Mouse (Mus musculus) forebrain, postnatal 0 days (tissue): ENCODE measurements at regions not wholly inside any gene's neighbourhood (a gene's known extent, or its start where the extent isn't known, plus 50 kb on each side); places are given as distances from the start of the nearest gene placed in this dataset.

Experiments used
- ATAC-seq: fragments of 200-750 bp; cut with Nextera tagmentation; 2 replicates; pipeline ENCODE4 v1.8.0; 2017; ENCODE audit warnings: mild to moderate bottlenecking, moderate library complexity
- DNase-seq: peaks from one replicate; pipeline ENCODE4 v3.0.0-alpha.2; 2015
- H3K27ac ChIP-seq: fragments of 300-500 bp; sonication (generic); 2 replicates; pipeline ENCODE4 v1.5.1; 2014; ENCODE audit warnings: low read depth, mild to moderate bottlenecking, antibody characterized with exemption, low read length, moderate library complexity, mixed read lengths
- H3K27me3 ChIP-seq: fragments of 300-500 bp; sonication (generic); 2 replicates; pipeline ENCODE4 v1.6.1; 2014; ENCODE audit warnings: mild to moderate bottlenecking, low read length, mixed read lengths; ENCODE audit not compliant: insufficient read depth
- H3K36me3 ChIP-seq: fragments of 300-500 bp; sonication (generic); 2 replicates; pipeline ENCODE4 v1.6.1; 2014; ENCODE audit warnings: mild to moderate bottlenecking, moderate library complexity; ENCODE audit not compliant: insufficient read depth
- H3K4me1 ChIP-seq: fragments of 300-500 bp; sonication (generic); 2 replicates; pipeline ENCODE4 v1.6.1; 2014; ENCODE audit warnings: antibody characterized with exemption; ENCODE audit not compliant: insufficient read depth
- H3K4me2 ChIP-seq: fragments of 300-500 bp; sonication (generic); 2 replicates; pipeline ENCODE4 v1.6.1; 2014; ENCODE audit warnings: low read depth, mild to moderate bottlenecking, moderate library complexity
- H3K4me3 ChIP-seq: fragments of 300-500 bp; sonication (generic); 2 replicates; pipeline ENCODE4 v1.5.1; 2014; ENCODE audit warnings: low read depth, low read length, mixed read lengths
- H3K9ac ChIP-seq: fragments of 300-500 bp; sonication (generic); 2 replicates; pipeline ENCODE4 v1.6.1; 2014; ENCODE audit warnings: mild to moderate bottlenecking
- H3K9me3 ChIP-seq: fragments of 300-500 bp; sonication (generic); 2 replicates; pipeline ENCODE4 v1.6.1; 2016; ENCODE audit warnings: low read length
- CTCF ChIP-seq: sonication (generic); IDR thresholded peaks from 2 replicates; pipeline ENCODE4 v1.5.1; 2016; ENCODE audit warnings: antibody characterized with exemption, control low read depth, low read depth
- WGBS: fragments of 180-500 bp; shearing (Covaris S2); extraction: QIAGEN DNeasy Blood & Tissue Kit; methylation state at CpG from one replicate; pipeline ENCODE4 v1.1.7; 2014; 5-methylcytosine and 5-hydroxymethylcytosine counted together

DNA sequence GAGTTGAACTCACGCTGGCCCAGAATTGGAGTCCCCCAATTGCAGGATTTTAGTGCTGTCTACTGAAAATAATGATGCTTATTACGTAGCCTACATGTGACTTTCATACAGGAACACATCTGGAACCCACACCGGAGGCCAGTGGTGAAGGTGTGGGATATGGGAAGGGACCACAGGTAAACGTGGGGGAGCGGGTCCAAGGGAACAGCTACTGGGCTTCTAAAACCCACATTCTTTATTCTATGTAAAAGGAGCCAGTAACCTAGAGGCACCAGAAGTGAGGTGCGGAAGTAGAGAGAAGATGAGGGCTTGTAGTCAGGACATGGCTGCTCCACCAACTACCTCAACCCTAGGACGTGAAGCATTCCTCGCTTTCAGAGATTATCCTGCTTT lies 76.9 kb upstream of the Map1b start:
- Histone ChIP-seq H3K9ac (no peak overlapping the region), H3K27ac (no peak overlapping the region)

DNA sequence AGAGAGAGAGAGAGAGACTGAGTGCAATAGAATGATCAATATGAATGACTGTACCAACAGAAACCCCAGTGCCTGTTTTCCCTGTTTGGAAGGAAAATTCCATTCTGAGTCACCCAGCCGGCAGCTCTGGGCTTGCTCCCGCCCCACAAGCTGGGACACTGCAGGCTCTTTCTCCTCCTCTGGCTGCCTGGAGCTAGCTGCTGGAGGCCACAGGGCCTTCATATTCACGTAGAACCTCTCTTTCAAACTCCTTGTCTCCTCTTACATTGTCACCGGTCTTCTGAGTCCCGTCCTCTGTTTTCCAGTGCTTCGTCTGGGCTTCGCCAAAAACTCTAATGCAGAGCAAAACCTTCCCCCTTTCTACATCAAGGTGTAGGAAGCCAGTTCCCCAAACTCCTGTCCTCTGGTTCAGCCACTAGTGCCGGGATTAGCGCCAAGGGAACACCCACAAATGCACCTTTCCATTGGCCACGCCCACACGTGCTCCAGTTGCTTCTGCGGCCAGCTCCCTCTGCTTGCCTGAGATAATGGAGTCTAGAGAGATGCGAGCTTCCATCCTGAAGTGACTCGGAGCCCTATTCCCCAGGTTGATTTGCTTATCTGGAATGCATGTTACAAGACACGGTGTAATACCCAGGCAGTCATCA lies 76.4 kb upstream of the Map1b start:
- TF ChIP-seq CTCF = no peak
- Histone ChIP-seq H3K27me3 (no peaks in the 10 kb centered on the region), H3K36me3 (no peaks in the 10 kb centered on the region), H3K4me1 (peaks cover 12% of the 10 kb centered on the region; the same call in 1 of the 2 replicates), H3K27ac (no peak overlapping the region), H3K4me3 (no peak overlapping the region), H3K4me2 (no peak overlapping the region), H3K9ac (no peak overlapping the region), H3K9me3 (no peaks in the 10 kb centered on the region)
- ATAC-seq (0 out of 2 replicates have a peak, but pooled peaks have one; percentile 23), DNase-seq (no peak)
- 15% methylated on average over 15 of the region's 15 CpGs for whole genome bisulfite sequencing

More for the DNA sequence above, 76.9 kb upstream of the Map1b start:
- Histone ChIP-seq H3K27me3 (no peaks in the 10 kb centered on the region), H3K36me3 (no peaks in the 10 kb centered on the region), H3K4me1 (peaks cover 12% of the 10 kb centered on the region; the same call in 1 of the 2 replicates), H3K9me3 (no peaks in the 10 kb centered on the region), H3K4me3 (no peak overlapping the region), H3K4me2 (no peak overlapping the region)
- no peak for ATAC-seq
- no peak for TF ChIP-seq CTCF
- 47% methylated on average over 8 of the region's 8 CpGs for WGBS
- no peak for DNase-seq

DNA sequence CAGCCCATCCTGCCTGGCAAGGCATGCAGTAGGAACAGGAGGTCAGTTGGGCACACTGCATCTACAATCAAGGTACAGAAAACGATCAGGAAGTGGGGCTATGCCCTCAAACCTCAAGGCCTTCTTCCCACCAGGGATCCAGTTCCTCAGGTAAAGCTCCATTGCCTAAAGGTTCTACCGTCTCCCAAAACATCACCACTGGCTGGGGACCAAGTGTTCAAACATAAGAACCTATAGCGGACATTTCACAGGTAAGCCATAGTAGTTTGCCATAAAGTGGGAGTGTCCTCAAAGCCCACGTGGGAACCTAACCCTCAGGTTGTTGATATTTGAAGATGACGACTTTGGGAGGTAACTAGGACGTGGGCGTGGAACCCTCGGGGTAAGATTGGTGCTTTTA lies 72.3 kb upstream of the Map1b start:
- no peaks in the 10 kb centered on the region for H3K9me3 ChIP-seq
- 87% methylated on average over 8 of the region's 8 CpGs for WGBS
- peaks cover 9% of the 10 kb centered on the region; the same call in 1 of the 2 replicates for H3K4me1 ChIP-seq
- no peak overlapping the region for H3K4me3 ChIP-seq
- H3K27me3 ChIP-seq = no peaks in the 10 kb centered on the region
- DNase-seq = no peak
- no peak for ATAC-seq
- H3K27ac ChIP-seq = no peak overlapping the region
- no peak overlapping the region for H3K4me2 ChIP-seq
- H3K36me3 ChIP-seq = no peaks in the 10 kb centered on the region
- TF ChIP-seq CTCF = no peak
- no peak overlapping the region for H3K9ac ChIP-seq

DNA sequence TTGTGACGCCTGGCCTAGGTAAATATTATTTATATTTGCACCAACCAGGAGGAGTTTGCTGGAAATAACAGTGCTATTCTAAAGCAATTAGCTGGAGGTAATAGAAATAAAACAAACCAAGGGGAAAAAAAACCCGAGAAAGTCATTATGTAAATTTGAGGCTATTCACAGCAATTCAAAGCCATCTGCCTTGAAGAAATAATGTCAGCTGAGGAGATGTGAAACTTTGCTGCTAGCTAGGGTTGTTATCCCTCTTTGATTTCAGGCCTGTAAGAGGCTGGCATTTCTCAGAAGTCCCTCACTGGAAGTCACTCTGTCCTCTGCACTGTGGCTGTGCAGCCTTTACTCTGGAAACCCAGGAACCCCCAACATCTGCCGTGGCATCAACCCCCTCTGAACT lies 67.5 kb upstream of the Map1b start:
- DNase-seq (no peak), ATAC-seq (no peak)
- no peaks in the 10 kb centered on the region for H3K27me3 ChIP-seq
- no peak for TF ChIP-seq CTCF
- H3K9me3 ChIP-seq = no peaks in the 10 kb centered on the region
- 34% methylated on average over 3 of the region's 3 CpGs for WGBS
- H3K9ac ChIP-seq = no peak overlapping the region
- H3K4me3 ChIP-seq = no peak overlapping the region
- H3K27ac ChIP-seq = no peak overlapping the region
- no peaks in the 10 kb centered on the region for H3K4me1 ChIP-seq
- no peak overlapping the region for H3K4me2 ChIP-seq
- no peaks in the 10 kb centered on the region for H3K36me3 ChIP-seq

DNA sequence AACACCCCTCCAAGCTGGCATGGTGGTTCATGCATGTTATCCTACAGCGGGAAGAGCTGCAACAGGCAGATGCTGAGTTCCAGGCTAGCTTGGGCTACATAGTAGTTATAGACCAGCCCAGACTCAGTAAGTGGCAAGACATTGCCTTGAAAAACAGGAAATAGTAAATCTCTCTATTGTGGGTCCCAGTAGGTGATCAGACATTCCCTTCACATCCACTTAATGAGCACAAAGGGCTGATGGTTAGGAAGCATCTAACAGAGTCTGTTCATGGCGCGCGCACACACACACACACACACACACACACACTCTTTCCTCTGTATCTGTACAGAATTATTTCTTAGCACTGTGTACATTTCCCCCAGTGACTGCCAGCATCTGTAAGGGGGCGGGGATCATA lies 64.0 kb upstream of the Map1b start:
- H3K27ac ChIP-seq = no peak overlapping the region
- no peaks in the 10 kb centered on the region for H3K4me1 ChIP-seq
- H3K4me2 ChIP-seq = no peak overlapping the region
- DNase-seq = no peak
- no peak for ATAC-seq
- H3K4me3 ChIP-seq = no peak overlapping the region
- no peaks in the 10 kb centered on the region for H3K27me3 ChIP-seq
- no peaks in the 10 kb centered on the region for H3K36me3 ChIP-seq
- H3K9ac ChIP-seq = no peak overlapping the region
- no peak for TF ChIP-seq CTCF
- WGBS = 82% methylated on average over 5 of the region's 5 CpGs
- no peaks in the 10 kb centered on the region for H3K9me3 ChIP-seq

DNA sequence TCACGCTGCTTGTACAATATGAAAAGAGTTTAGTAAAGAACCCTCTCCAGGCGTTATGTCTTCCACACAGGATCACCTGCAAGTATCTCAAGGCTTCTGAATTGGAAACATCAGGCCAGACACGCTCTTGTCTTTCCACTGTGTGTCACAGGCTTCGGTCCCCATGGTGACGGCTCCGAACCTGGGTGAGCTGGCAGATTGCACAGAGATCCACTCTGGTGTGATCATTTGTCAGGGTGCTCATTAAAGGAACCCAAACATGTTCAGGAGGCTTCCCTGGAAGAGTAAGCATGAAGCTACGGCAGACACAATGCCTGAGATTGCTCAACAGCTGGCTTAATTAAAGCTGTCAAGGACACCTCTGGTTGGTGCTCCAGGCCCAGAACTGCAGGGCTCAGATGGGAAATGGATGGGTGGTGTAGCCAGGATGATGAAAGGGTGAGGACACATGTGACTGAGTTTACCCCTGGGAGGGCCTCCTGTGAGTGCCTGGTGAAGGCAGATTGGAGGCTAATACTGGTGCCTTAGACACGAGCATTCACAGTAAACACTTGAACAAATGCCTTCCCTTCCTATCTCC lies 63.3 kb upstream of the Map1b start:
- Histone ChIP-seq H3K4me2 (no peak overlapping the region), H3K4me3 (no peak overlapping the region), H3K36me3 (no peaks in the 10 kb centered on the region), H3K27me3 (no peaks in the 10 kb centered on the region), H3K9me3 (no peaks in the 10 kb centered on the region), H3K4me1 (no peaks in the 10 kb centered on the region), H3K9ac (no peak overlapping the region), H3K27ac (no peak overlapping the region)
- DNase-seq (no peak), ATAC-seq (peak; percentile 72)
- no peak for TF ChIP-seq CTCF
- WGBS = 61% methylated on average over 8 of the region's 8 CpGs

DNA sequence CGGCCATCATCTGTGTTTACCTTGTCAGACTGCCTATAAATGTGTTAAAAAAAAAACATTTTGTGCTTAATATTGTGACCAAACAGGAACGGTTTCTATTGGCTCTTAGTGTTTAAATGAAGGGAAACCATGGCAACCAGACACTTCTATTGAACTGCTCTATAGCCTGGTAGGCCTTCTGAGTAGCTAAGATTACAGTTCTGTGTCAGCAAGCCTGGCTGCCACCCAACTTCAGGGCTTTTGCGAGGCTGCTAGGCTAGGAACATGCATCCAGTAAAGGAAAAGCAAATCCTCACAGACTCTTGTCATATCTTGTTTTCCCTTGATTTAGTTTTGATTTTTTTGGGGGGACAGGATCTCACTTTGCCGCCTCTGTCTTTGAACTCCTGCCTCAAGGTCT lies 61.3 kb upstream of the Map1b start:
- Histone ChIP-seq H3K27me3 (no peaks in the 10 kb centered on the region), H3K4me3 (no peak overlapping the region), H3K36me3 (no peaks in the 10 kb centered on the region), H3K27ac (no peak overlapping the region), H3K4me2 (no peak overlapping the region), H3K9ac (no peak overlapping the region), H3K4me1 (no peaks in the 10 kb centered on the region), H3K9me3 (no peaks in the 10 kb centered on the region)
- WGBS = 34% methylated on average over 4 of the region's 4 CpGs
- DNase-seq = peak; percentile 70
- TF ChIP-seq CTCF = no peak
- peak; percentile 87 for ATAC-seq
